Mouse (Mus musculus) kidney, postnatal 0 days (tissue): ENCODE results near the gene Atxn10. TPM values are rescaled to one million over a fixed set of nuclear protein-coding genes. Genes with fewer than 3 reads are reported as not detected.
A peak's percentile ranks its signal among the peaks of the same experiment; 100 is the strongest.
"Not testable (repeated sequence)": the region's sequence is repeated elsewhere in the genome, so short reads cannot be mapped to it uniquely, and the experiment has no call there.

Source experiments
- ATAC-seq: fragments of 200-750 bp; cut with Nextera tagmentation; replicated peaks from 2 replicates; pipeline ENCODE4 v1.8.0; 2017; ENCODE audit warnings: low read depth, moderate number of reproducible peaks, moderate TSS enrichment, moderate library complexity; ENCODE audit not compliant: low FRiP score
- DNase-seq: peaks from one replicate; pipeline ENCODE4 v3.0.0-alpha.2; 2016; ENCODE audit warnings: low spot score
- H3K27ac ChIP-seq: fragments of 300-500 bp; sonication (generic); 2 replicates; pipeline ENCODE4 v1.5.1; 2014; ENCODE audit warnings: mild to moderate bottlenecking
- H3K27me3 ChIP-seq: fragments of 300-500 bp; sonication (generic); 2 replicates; pipeline ENCODE4 v1.6.1; 2014; ENCODE audit warnings: low read length, mixed read lengths; ENCODE audit not compliant: insufficient read depth
- H3K36me3 ChIP-seq: fragments of 300-500 bp; sonication (generic); 2 replicates; pipeline ENCODE4 v1.6.1; 2014; ENCODE audit warnings: low read length, mixed read lengths; ENCODE audit not compliant: insufficient read depth
- H3K4me1 ChIP-seq: fragments of 300-500 bp; sonication (generic); replicated peaks from 2 replicates; pipeline ENCODE4 v1.6.1; 2014; ENCODE audit warnings: antibody characterized with exemption, low read length, mixed read lengths; ENCODE audit not compliant: insufficient read depth
- H3K4me2 ChIP-seq: fragments of 300-500 bp; sonication (generic); 2 replicates; pipeline ENCODE4 v1.6.1; 2014; ENCODE audit warnings: mild to moderate bottlenecking, low read length, moderate library complexity, mixed read lengths
- H3K4me3 ChIP-seq: fragments of 300-500 bp; sonication (generic); replicated peaks from 2 replicates; pipeline ENCODE4 v1.5.1; 2014; ENCODE audit warnings: low read depth, low read length
- H3K9ac ChIP-seq: fragments of 300-500 bp; sonication (generic); 2 replicates; pipeline ENCODE4 v1.6.1; 2014; ENCODE audit warnings: low read depth, low read length
- H3K9me3 ChIP-seq: fragments of 300-500 bp; sonication (generic); replicated peaks from 2 replicates; pipeline ENCODE4 v1.6.1; 2016; ENCODE audit warnings: low read length, inconsistent platforms, mixed read lengths
- CTCF ChIP-seq: IDR thresholded peaks from 2 replicates; pipeline ENCODE4 v1.5.1; 2016; ENCODE audit warnings: antibody characterized with exemption, low read depth, mild to moderate bottlenecking, moderate library complexity
- WGBS: fragments of 180-500 bp; shearing (Covaris S2); extraction: QIAGEN DNeasy Blood & Tissue Kit; methylation state at CpG from one replicate; pipeline ENCODE4 v1.1.7; 2014; 5-methylcytosine and 5-hydroxymethylcytosine counted together
- polyA plus RNA-seq: library from polyadenylated mRNA; unstranded; fragments of >200 nt; fragmentation: Nextera tagmentation; extraction: Ambion mirVana; gene quantifications from 2 replicates; pipeline ENCODE4 v1.2.1, GENCODE M21; 2015

Gene Atxn10
- polyA plus RNA-seq, 1 experiment from 2014 or later, result 215 TPM

DNA sequence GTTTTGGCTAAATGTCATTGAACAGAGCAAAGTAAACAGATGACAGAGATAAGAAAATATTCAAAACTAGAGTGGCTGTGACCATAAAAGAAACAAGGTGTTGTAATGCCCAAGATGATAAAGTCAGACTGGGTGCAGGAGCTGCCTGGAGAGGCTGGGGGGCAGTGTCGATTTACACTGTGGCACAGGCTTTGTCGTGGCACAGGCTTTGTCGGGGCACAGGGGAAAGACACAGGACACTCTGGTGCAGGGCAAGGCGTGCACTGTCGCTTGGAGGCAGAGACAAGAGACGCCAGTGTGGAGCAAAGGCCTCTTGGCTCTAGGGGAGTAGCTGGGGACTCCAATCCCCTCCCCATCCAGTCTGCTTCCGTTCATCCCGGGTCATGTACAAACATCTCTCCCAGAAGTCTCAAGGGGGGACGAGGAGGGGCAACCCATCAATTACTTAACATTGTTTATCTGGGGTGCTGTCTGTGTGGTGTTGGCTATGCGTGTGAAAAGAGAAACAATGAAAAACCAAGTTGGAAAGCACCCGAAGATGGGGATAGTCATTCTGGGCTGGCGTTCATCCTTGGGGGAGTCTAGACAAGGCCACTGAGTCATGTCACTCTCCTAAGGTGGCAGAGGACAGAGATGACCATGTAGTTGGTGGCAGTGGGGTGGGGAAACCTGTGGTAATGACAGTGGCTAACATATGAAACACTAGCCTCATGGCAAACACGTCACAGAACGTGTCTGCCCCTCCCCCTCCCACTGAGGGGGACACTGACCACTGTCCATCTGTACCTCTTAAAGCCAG, 19.5 kb upstream of the Atxn10 start:
- H3K27me3 ChIP-seq, result no peaks in the 10 kb centered on the region
- H3K4me2 ChIP-seq, result no peak overlapping the region
- H3K36me3 ChIP-seq, result no peaks in the 10 kb centered on the region
- 36% methylated on average over 14 of the region's 14 CpGs for WGBS
- no peak overlapping the region for H3K27ac ChIP-seq
- no peak overlapping the region for H3K4me3 ChIP-seq
- no peaks in the 10 kb centered on the region for H3K9me3 ChIP-seq
- ATAC-seq (no peak), DNase-seq (peak; percentile 31)
- H3K9ac ChIP-seq, result no peak overlapping the region
- H3K4me1 ChIP-seq, result no peaks in the 10 kb centered on the region
- no peak for TF ChIP-seq CTCF

GRCm38 (mm10) chr15:85319924-85320668, 15.9 kb upstream of the Atxn10 start:
- no peak overlapping the region for H3K4me2 ChIP-seq
- H3K9me3 ChIP-seq, result no peaks in the 10 kb centered on the region
- 56% methylated on average over 11 of the region's 11 CpGs for WGBS
- DNase-seq, result no peak
- H3K4me3 ChIP-seq, result no peak overlapping the region
- H3K27me3 ChIP-seq, result no peaks in the 10 kb centered on the region
- no peak for TF ChIP-seq CTCF
- H3K4me1 ChIP-seq, result no peaks in the 10 kb centered on the region
- no peak overlapping the region for H3K27ac ChIP-seq
- H3K36me3 ChIP-seq, result no peaks in the 10 kb centered on the region
- ATAC-seq, result no peak
- H3K9ac ChIP-seq, result no peak overlapping the region

DNA sequence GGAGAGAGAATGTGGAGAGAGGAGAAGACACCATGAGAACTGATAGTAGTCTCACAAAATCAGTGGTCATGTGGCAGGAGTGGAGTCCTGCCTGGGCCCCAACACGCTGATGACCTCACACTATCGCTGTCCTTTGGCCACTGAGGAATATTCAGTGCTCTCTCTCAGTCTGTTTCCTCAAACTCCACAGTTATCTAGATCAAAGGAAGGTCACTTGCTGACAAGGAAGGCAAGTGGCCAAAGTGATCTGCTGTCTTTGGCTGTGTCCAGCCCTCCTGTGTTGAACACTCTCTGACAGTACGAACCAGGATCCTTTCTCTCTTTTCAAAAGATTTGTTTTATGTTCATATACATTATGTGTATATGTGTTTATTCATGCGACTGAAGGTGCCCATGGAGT, 12.8 kb upstream of the Atxn10 start:
- no peaks in the 10 kb centered on the region for H3K9me3 ChIP-seq
- DNase-seq (no peak), ATAC-seq (no peak)
- WGBS, result 89% methylated on average over 4 of the region's 4 CpGs
- no peaks in the 10 kb centered on the region for H3K27me3 ChIP-seq
- no peaks in the 10 kb centered on the region for H3K36me3 ChIP-seq
- no peak overlapping the region for H3K4me2 ChIP-seq
- no peak overlapping the region for H3K27ac ChIP-seq
- H3K4me3 ChIP-seq, result no peak overlapping the region
- TF ChIP-seq CTCF, result no peak
- no peaks in the 10 kb centered on the region for H3K4me1 ChIP-seq
- no peak overlapping the region for H3K9ac ChIP-seq

- H3K36me3 ChIP-seq, result no peaks in the 10 kb centered on the region
- H3K4me2 ChIP-seq, result no peak overlapping the region
- no peak overlapping the region for H3K27ac ChIP-seq
- H3K4me1 ChIP-seq, result no peaks in the 10 kb centered on the region
- ATAC-seq (no peak), DNase-seq (no peak)
- no peak overlapping the region for H3K4me3 ChIP-seq
- TF ChIP-seq CTCF, result no peak
- no peak overlapping the region for H3K9ac ChIP-seq
- no peaks in the 10 kb centered on the region for H3K9me3 ChIP-seq
- no peaks in the 10 kb centered on the region for H3K27me3 ChIP-seq
- WGBS, result 97% methylated on average over 1 of the region's 1 CpGs
These were observed 11.6 kb upstream of the Atxn10 start for GRCm38 (mm10) chr15:85324426-85324825.

DNA sequence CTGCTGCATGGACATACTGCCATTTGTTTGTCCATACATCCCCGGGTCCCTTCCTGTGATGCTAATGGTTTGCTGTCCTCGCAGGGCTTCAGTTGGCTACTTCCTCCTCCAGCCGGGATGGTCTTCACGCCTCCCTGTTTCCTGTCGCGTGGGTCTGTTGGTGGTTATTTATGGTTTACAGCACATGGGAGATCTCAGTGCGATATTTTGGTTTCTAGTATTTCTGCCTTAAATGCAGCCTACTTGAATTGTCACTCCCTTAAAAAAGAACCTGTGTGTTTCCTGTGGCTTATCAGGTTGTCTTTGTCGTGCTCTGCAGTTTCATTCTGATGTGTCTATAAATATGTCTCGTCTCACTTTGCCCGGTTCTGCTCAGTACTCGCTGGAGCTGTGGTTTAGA, 8.2 kb upstream of the Atxn10 start:
- no peak for ATAC-seq
- H3K4me2 ChIP-seq, result peak overlapping the region; percentile 13; the same call in 1 of the 2 replicates
- no peaks in the 10 kb centered on the region for H3K27me3 ChIP-seq
- no peak for TF ChIP-seq CTCF
- 8% methylated on average over 11 of the region's 11 CpGs for WGBS
- no peaks in the 10 kb centered on the region for H3K9me3 ChIP-seq
- H3K36me3 ChIP-seq, result no peaks in the 10 kb centered on the region
- H3K4me1 ChIP-seq, result no peaks in the 10 kb centered on the region
- H3K9ac ChIP-seq, result no peak overlapping the region
- H3K27ac ChIP-seq, result no peak overlapping the region
- peak; percentile 66 for DNase-seq
- no peak overlapping the region for H3K4me3 ChIP-seq

GRCm38 (mm10) chr15:85328455-85328854, 7.6 kb upstream of the Atxn10 start:
- H3K4me1 ChIP-seq, H3K4me3 ChIP-seq, H3K9ac ChIP-seq, DNase-seq, ATAC-seq, H3K9me3 ChIP-seq, H3K4me2 ChIP-seq, H3K27me3 ChIP-seq, H3K27ac ChIP-seq, H3K36me3 ChIP-seq: not testable (repeated sequence)
- WGBS, result 72% methylated on average over 2 of the region's 2 CpGs
- TF ChIP-seq CTCF, result peak; percentile 55
